Mouse (Mus musculus) adrenal gland, postnatal 4 days (tissue): Measurements from ENCODE around the gene Mfsd10. TPM values are rescaled to one million over a fixed set of nuclear protein-coding genes. Genes with fewer than 3 reads are reported as not detected.
"Not testable (repeated sequence)": the region's sequence is repeated elsewhere in the genome, so short reads cannot be mapped to it uniquely, and the experiment has no call there.

ENCODE experiments used
- DNase-seq, 2 experiments: peaks; one replicate each; pipeline ENCODE4 v3.0.0; 2021 to 2022; ENCODE audit warnings: low spot score in 2 of 2, mixed read lengths in 2 of 2
- total RNA-seq, 2 experiments: library from RNA; stranded (reverse); gene quantifications; 2 replicates each; pipeline ENCODE4 v1.2.3; 2021

Mfsd10 gene
- total RNA-seq, 2 experiments from 2014 or later, result 77.7 to 83.0 TPM

GRCm38 (mm10) chr5:34608226-34608625 is 28.8 kb downstream of the Mfsd10 start:
- DNase-seq, result no peak

GRCm38 (mm10) chr5:34607100-34607880 is 29.7 kb downstream of the Mfsd10 start:
- no peak for DNase-seq

DNA sequence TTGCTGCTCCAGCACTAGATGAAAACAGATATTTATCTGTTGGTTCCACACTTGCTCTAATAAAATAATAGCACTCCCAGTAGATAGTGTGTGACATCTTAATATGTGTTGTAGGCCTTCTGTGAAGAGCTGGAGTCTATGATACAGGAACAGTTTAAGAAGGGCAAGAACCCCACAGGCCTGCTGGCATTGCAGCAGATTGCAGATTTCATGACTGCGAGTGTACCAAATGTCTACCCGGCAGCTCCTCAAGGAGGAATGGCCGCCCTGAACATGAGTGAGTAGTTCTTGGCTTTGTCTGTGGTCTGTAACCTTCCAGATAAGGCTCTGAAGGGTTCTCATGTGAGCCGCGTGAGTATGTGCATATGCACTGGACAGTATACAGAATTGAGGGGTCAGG is 32.4 kb downstream of the Mfsd10 start:
- no peak for DNase-seq

GRCm38 (mm10) chr5:34593202-34593727 is 43.7 kb downstream of the Mfsd10 start:
- DNase-seq, result no peak

GRCm38 (mm10) chr5:34592666-34593065 is 44.3 kb downstream of the Mfsd10 start:
- no peak for DNase-seq

DNA sequence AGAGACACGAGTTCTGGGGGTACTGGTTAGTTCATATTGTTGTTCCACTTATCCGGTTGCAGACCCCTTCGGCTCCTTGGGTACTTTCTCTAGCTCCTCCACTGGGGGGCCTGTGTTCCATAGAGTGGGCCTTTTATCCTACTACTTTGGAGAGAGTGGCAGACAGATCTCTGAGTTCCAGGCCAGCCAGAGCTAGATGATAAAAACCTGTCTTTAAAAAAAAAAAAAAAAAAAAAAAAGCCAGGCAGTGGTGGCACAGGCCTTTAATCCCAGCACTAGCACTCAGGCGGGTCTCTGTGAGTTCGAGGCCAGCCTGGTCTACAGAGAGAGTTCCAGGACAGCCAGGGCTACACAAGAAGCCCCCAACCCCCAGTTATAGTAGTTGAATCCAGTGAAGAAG is 44.8 kb downstream of the Mfsd10 start:
- DNase-seq, result not testable (repeated sequence)

DNA sequence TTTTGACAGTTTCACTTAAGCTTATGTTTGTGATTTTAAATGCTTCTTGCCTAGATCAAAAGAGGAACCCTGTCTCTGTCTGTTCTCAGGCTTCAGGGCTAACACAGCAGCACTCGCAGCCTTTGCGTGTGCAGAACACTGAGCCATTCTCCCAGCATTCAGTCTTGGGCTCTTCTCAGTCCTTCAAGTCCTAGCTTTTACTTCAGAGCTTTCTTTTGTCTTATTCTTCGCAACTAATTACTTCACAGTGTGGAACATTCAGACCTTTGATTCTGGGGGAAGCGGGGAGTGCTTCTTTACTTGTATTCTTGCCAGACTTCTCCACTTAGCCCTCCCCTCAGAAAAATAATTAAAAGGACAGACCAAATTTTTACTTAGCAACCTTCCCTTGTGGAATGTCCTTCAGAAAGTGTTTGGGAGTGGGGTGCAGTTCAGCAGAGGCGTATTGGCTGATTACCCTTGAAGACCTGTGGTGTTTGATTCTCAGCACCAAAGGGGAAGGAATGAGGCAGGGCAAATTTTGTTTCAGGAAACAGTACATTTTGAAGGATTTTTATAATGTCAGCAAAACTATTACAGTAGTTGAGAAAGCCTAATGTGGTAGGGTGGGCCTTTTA is 45.5 kb downstream of the Mfsd10 start:
- DNase-seq, result no peak

DNA sequence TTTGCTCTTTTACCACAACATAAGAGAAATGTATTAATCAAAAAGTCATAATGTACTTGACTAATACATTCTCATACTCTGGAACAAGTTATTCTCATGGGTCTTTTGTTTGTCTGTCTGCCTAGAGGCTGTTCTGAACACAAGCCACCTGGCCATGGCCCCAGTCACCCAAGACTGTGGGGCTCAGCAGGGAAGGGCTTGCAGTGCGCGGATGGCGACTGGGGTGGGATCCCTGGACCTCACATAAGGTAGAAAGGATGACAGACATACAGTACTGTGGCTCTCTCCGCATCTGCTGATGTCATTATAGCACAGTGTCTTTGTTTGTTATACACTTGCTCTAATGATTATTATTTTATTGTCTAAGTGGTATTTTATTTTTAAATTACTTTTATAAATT is 46.3 kb downstream of the Mfsd10 start:
- no peak for DNase-seq

GRCm38 (mm10) chr5:34590059-34590458 is 47.0 kb downstream of the Mfsd10 start:
- DNase-seq, result no peak

DNA sequence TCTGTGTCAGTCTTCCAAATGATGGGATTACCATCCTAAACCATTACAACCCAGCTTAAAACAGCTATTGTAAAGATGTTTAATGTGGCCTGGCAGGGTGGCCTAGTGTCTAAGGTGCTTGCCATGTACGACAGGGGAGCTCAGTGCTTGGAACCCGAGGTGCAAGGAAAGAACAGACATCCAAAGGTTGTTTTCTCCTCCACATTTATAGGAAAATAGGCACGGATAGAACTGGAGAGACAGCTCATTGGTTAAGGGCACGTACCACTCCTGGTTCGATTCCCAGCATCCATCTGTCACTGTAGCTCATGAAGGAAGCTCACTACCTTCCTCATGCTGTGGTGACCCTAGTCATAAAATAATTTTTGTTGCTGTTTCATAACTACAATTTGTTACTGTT is 49.1 kb downstream of the Mfsd10 start:
- no peak for DNase-seq

DNA sequence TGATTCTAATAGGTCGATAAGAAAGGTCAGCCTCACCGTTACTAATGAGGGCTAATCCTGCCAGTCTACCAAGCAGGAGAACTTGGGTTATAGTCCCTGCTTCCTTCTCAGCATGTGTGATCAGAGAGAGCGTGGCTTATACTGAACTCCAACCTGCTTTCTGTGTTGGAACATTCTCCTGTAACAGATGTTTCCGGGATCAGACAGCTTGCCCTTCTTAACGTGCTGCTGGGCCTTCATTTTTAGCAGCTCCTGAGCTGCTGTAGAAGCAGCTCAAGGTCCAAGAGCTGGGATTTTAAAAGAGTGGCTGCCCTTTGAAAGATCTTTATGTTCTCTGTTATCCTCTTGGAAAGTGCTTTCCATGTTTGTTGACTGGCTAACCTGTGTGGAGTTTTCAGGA is 51.8 kb downstream of the Mfsd10 start:
- DNase-seq, result no peak

Other genes with a start within 250 kb of the Mfsd10 start
- gene Tnip2, start 123.2 kb downstream of the Mfsd10 start, total RNA-seq, result 10 to 100 TPM; 28.0 to 28.4 TPM
- gene Sh3bp2, start 111.4 kb downstream of the Mfsd10 start, total RNA-seq, result 10 to 100 TPM; 10.7 to 14.5 TPM
- 100 to 1,000 TPM; 215 to 240 TPM for gene Add1, start 63.5 kb downstream of the Mfsd10 start, total RNA-seq
- gene Nop14, start 22.9 kb upstream of the Mfsd10 start, total RNA-seq, result 10 to 100 TPM; 22.7 to 24.2 TPM
- gene Grk4, start 23.2 kb upstream of the Mfsd10 start, total RNA-seq, result 1 to 10 TPM; 4.0 to 4.3 TPM
- 10 to 100 TPM; 29.0 to 31.4 TPM for gene Htt, start 124.5 kb upstream of the Mfsd10 start, total RNA-seq